Mouse (Mus musculus) spleen, postnatal 10 days (tissue): ENCODE results near the gene Pafah2.
"Not testable (repeated sequence)": the region's sequence is repeated elsewhere in the genome, so short reads cannot be mapped to it uniquely, and the experiment has no call there.

ENCODE experiments used
- DNase-seq, 2 experiments: peaks; one replicate each; pipeline ENCODE4 v3.0.0; 2021 to 2022; ENCODE audit warnings: low spot score in 2 of 2

Gene Pafah2

GRCm38 (mm10) chr4:134372294-134372747, 23.8 kb upstream of the Pafah2 start:
- DNase-seq = peak in 1 of 2 experiments; percentile 76

- no peak for DNase-seq
Measured at GRCm38 (mm10) chr4:134373295-134373694, 22.8 kb upstream of the Pafah2 start.

GRCm38 (mm10) chr4:134374306-134374705, 21.8 kb upstream of the Pafah2 start:
- DNase-seq = no peak

GRCm38 (mm10) chr4:134378089-134378615, 18.0 kb upstream of the Pafah2 start:
- no peak for DNase-seq

- no peak for DNase-seq
Measured at GRCm38 (mm10) chr4:134379510-134379909, 16.6 kb upstream of the Pafah2 start.

GRCm38 (mm10) chr4:134383750-134384149, 12.4 kb upstream of the Pafah2 start, which contains the start of gene Extl1:
Extl1 (minus strand) TSS chr4:134383850.
- DNase-seq = not testable (repeated sequence)

GRCm38 (mm10) chr4:134387268-134387667, 8.9 kb upstream of the Pafah2 start:
- DNase-seq = no peak

- peak in 1 of 2 experiments; percentile 81 for DNase-seq
Measured at GRCm38 (mm10) chr4:134388397-134388796, 7.7 kb upstream of the Pafah2 start.

GRCm38 (mm10) chr4:134391636-134392035, 4.5 kb upstream of the Pafah2 start:
- DNase-seq = no peak

- no peak for DNase-seq
Measured at GRCm38 (mm10) chr4:134392595-134392994, 3.5 kb upstream of the Pafah2 start.

- DNase-seq = no peak
Measured at GRCm38 (mm10) chr4:134393026-134393425, 3.1 kb upstream of the Pafah2 start.

GRCm38 (mm10) chr4:134395142-134395541, 978 bp upstream of the Pafah2 start:
- DNase-seq = no peak

GRCm38 (mm10) chr4:134397121-134397520, 1.0 kb downstream of the Pafah2 start:
- DNase-seq = no peak

- DNase-seq = no peak
Measured at GRCm38 (mm10) chr4:134397732-134398131, 1.6 kb downstream of the Pafah2 start.

- DNase-seq = no peak
Measured at GRCm38 (mm10) chr4:134400206-134400605, 4.1 kb downstream of the Pafah2 start.

GRCm38 (mm10) chr4:134401181-134401661, 5.1 kb downstream of the Pafah2 start:
- peak in 1 of 2 experiments; percentile 63 for DNase-seq

GRCm38 (mm10) chr4:134401856-134402570, 5.9 kb downstream of the Pafah2 start:
- no peak for DNase-seq

GRCm38 (mm10) chr4:134402571-134403262, 6.6 kb downstream of the Pafah2 start:
- DNase-seq = no peak

GRCm38 (mm10) chr4:134403721-134404120, 7.6 kb downstream of the Pafah2 start:
- DNase-seq = no peak

- DNase-seq = peak in 1 of 2 experiments; percentile 56
Measured at GRCm38 (mm10) chr4:134409286-134409685, 13.2 kb downstream of the Pafah2 start.

GRCm38 (mm10) chr4:134416177-134416576, 20.1 kb downstream of the Pafah2 start:
- no peak for DNase-seq

GRCm38 (mm10) chr4:134416602-134417001, 20.5 kb downstream of the Pafah2 start:
- no peak for DNase-seq

- DNase-seq = no peak
Measured at GRCm38 (mm10) chr4:134417111-134417510, 21.0 kb downstream of the Pafah2 start.
